Mouse (Mus musculus) hindbrain, embryonic 16.5 days (tissue): ENCODE data around the gene Hdgfl2. TPM values are rescaled to one million over a fixed set of nuclear protein-coding genes. Genes with fewer than 3 reads are reported as not detected.
A peak's percentile ranks its signal among the peaks of the same experiment; 100 is the strongest.

ENCODE experiments used
- ATAC-seq: fragments of 200-750 bp; cut with Nextera tagmentation; 2 replicates; pipeline ENCODE4 v1.8.0; 2017; ENCODE audit warnings: moderate TSS enrichment, moderate library complexity
- H3K27ac ChIP-seq: fragments of 300-500 bp; sonication (generic); 2 replicates; pipeline ENCODE4 v1.5.1; 2014; ENCODE audit warnings: low read depth, mild to moderate bottlenecking, control low read depth, low read length, moderate library complexity
- H3K27me3 ChIP-seq: fragments of 300-500 bp; sonication (generic); replicated peaks from 2 replicates; pipeline ENCODE4 v1.6.1; 2014; ENCODE audit warnings: low read length; ENCODE audit not compliant: control insufficient read depth, insufficient read depth
- H3K36me3 ChIP-seq: fragments of 300-500 bp; sonication (generic); 2 replicates; pipeline ENCODE4 v1.6.1; 2014; ENCODE audit warnings: mild to moderate bottlenecking, low read length, moderate library complexity, mixed read lengths; ENCODE audit not compliant: control insufficient read depth, insufficient read depth
- H3K4me1 ChIP-seq: fragments of 300-500 bp; sonication (generic); 2 replicates; pipeline ENCODE4 v1.6.1; 2014; ENCODE audit warnings: low read depth, low read length; ENCODE audit not compliant: control insufficient read depth, insufficient read depth
- H3K4me2 ChIP-seq: fragments of 300-500 bp; sonication (generic); 2 replicates; pipeline ENCODE4 v1.6.1; 2014; ENCODE audit warnings: mild to moderate bottlenecking, low read length, control low read depth, moderate library complexity
- H3K4me3 ChIP-seq: fragments of 300-500 bp; sonication (generic); 2 replicates; pipeline ENCODE4 v1.5.1; 2014; ENCODE audit warnings: mild to moderate bottlenecking, low read length, control low read depth, moderate library complexity
- H3K9ac ChIP-seq: fragments of 300-500 bp; sonication (generic); 2 replicates; pipeline ENCODE4 v1.6.1; 2014; ENCODE audit warnings: low read depth, mild to moderate bottlenecking, control low read depth, low read length, moderate library complexity
- H3K9me3 ChIP-seq: fragments of 300-500 bp; sonication (generic); 2 replicates; pipeline ENCODE4 v1.6.1; 2014; ENCODE audit warnings: mild to moderate bottlenecking, low read length, moderate library complexity; ENCODE audit not compliant: control insufficient read depth
- WGBS: fragments of 180-500 bp; shearing (Covaris S2); extraction: QIAGEN DNeasy Blood & Tissue Kit; methylation state at CpG from one replicate; pipeline ENCODE4 v1.1.7; 2014; 5-methylcytosine and 5-hydroxymethylcytosine counted together
- polyA plus RNA-seq: library from polyadenylated mRNA; unstranded; fragments of >200 nt; fragmentation: Nextera tagmentation; extraction: Ambion mirVana; gene quantifications from 2 replicates; pipeline ENCODE4 v1.2.1, GENCODE M21; 2015

Hdgfl2 gene
- polyA plus RNA-seq, 1 experiment from 2014 or later: 125 TPM

DNA sequence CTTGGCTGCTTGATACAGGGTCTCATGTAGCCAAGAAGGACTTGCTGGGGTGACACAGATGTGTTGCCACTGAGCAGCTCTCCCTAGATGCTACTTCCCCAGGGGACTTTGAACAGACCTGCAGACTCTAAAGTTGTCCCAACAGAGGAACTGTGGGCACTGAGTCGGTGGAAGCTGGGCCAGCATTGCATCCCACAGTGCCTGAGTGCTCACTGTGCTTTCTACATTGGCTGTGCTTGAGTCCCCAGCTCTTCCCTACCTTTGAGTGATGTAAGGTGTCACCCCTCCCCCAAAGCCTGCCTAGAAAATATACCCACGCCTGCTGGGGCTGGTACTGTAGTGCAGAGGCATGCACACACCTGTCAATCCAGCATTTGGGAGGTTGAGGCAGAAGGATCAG is 28.3 kb downstream of the Hdgfl2 start:
- peaks cover 4% of the 10 kb centered on the region for H3K36me3 ChIP-seq
- H3K4me1 ChIP-seq: no peaks in the 10 kb centered on the region; the same call in 1 of the 2 replicates
- no peak overlapping the region for H3K9ac ChIP-seq
- WGBS: 57% methylated on average over 2 of the region's 2 CpGs
- no peak overlapping the region for H3K27ac ChIP-seq
- no peak for ATAC-seq
- H3K4me3 ChIP-seq: no peak overlapping the region
- no peaks in the 10 kb centered on the region for H3K9me3 ChIP-seq
- H3K27me3 ChIP-seq: no peaks in the 10 kb centered on the region
- no peak overlapping the region for H3K4me2 ChIP-seq

DNA sequence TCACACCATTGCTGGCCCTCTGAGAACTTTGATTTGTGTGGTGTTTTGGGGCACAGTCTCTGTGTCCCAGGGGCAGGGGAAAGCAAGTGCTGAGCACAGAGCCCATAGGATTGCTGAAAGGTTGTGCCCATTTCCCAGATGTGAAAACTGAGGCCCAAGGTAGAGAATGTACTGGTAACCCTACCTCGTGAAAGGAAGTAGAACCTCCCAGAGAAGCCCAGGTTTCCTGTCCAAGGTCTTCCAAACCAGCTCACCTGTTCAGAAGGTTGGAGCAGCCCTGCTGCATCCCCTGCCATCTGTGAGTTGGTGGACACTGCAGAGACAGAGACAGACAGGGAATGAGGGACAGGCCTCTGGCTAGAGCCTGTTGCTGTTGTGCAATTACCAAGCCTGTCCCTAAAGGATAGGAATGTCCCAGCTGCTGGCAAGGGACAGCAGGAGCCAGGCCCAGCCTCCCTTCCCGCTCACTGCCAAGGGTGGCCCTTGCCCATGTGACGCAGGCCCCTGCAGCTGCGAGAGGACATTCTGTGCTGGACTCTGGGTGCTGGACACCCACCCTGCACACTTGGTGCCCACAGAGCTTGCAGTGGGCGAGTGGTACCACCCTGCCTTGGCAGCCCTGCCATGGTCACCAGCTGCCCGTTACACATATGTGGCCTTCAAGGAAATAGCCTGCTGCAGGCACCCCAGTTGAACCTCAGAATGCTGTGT is 29.1 kb downstream of the Hdgfl2 start:
- ATAC-seq: no peak
- no peak overlapping the region for H3K4me2 ChIP-seq
- H3K36me3 ChIP-seq: no peaks in the 10 kb centered on the region
- H3K27me3 ChIP-seq: no peaks in the 10 kb centered on the region
- no peak overlapping the region for H3K9ac ChIP-seq
- H3K4me3 ChIP-seq: no peak overlapping the region
- no peaks in the 10 kb centered on the region; the same call in 1 of the 2 replicates for H3K4me1 ChIP-seq
- H3K27ac ChIP-seq: no peak overlapping the region
- H3K9me3 ChIP-seq: no peaks in the 10 kb centered on the region
- WGBS: 79% methylated on average over 6 of the region's 6 CpGs

DNA sequence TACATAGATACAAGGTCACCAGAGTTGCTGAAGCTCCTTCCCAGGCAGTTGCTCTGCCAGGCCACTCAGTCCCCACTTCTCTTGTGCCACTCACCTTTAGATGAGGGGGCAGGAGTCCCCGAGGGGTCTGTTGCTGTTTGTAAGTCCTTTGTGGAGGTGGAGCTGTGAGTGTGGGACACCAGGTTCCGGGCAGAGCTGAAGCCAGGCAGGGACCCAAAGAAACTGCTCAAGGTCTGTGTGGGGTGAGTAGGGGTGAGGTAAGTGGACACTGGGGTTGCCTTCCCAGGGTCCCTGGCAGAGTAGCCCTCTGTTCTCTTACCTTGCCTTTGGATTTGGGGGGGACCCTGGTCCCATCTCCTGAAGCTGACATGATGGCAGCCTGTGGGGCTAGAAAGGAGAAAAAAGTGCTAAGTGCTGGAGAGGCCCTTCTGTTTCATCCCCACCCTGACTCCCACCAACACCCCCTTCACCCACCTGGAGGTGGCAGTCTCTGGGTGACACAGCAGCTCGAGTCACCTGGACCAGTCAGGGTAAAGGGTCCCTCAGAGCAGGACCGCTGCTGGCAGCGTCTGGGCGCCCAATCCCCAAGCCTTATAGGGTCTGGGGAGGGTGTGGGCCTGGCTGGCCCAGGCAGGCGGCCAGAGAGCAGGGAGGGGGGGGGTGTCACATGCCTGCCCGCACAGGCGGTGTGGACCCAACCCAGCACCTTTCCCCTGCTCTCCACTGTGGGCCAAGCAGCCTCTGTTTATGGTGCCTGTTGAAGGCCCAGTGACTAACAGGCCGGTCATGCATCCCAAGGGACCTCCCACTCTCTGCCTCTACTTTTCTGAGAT is 30.0 kb downstream of the Hdgfl2 start, which contains the start of gene Plin4:
TSS of gene Plin4 (minus strand) at position 585 of the 833 bp plus-strand sequence.
- no peaks in the 10 kb centered on the region for H3K36me3 ChIP-seq
- H3K4me1 ChIP-seq: no peaks in the 10 kb centered on the region; the same call in 1 of the 2 replicates
- ATAC-seq: no peak
- no peaks in the 10 kb centered on the region for H3K27me3 ChIP-seq
- no peak within 1 kb of the TSS for H3K4me3 ChIP-seq
- WGBS: 68% methylated on average over 10 of the region's 10 CpGs
- no peak within 1 kb of the TSS for H3K4me2 ChIP-seq
- no peak within 1 kb of the TSS for H3K27ac ChIP-seq
- no peaks in the 10 kb centered on the region for H3K9me3 ChIP-seq
- H3K9ac ChIP-seq: no peak within 1 kb of the TSS

DNA sequence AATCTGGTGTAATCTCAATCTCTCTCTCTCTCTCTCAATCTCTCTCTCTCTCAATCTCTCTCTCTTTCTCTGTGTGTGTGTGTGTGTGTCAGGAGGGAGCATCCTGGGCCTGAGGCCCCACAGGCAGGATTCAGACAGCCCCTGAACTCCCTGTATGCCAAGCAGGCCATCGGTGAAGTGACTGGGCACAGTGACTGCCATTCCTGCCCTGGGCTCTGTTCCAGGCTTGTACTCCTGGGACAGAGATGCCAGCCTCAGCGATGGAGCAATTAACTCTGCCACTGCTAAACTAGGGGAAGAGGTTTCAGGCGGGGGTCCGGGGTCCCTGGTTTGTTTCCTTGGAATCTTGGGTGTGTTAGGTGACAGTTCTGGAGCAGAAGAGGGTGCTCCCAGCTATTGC is 31.1 kb downstream of the Hdgfl2 start:
- Histone ChIP-seq H3K9ac (no peak overlapping the region), H3K9me3 (no peaks in the 10 kb centered on the region), H3K4me2 (no peak overlapping the region), H3K36me3 (no peaks in the 10 kb centered on the region), H3K27ac (no peak overlapping the region), H3K27me3 (no peaks in the 10 kb centered on the region), H3K4me3 (no peak overlapping the region), H3K4me1 (no peaks in the 10 kb centered on the region; the same call in 1 of the 2 replicates)
- WGBS: 37% methylated on average over 4 of the region's 4 CpGs
- ATAC-seq: no peak

DNA sequence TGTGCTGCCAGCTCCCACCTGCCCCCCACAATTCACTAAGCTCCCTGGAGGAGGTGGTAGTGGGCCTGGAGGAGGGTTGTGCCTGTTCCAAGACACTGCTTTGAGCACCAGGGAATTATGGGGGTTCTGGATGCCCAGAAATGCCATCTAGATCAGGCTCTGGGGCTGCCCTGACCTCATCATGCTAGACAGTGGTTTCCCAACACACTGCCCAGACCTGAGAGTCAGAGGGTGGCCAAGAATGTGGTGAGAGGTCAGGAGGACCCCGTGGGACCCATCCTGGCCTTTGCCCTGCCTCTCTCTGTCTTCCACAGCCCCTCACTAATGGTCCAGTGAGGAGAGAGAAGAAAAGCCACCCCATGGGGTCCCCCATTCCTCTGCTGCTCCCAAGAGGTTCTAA is 31.6 kb downstream of the Hdgfl2 start:
- no peak overlapping the region for H3K27ac ChIP-seq
- H3K9me3 ChIP-seq: no peaks in the 10 kb centered on the region
- no peak for ATAC-seq
- no peaks in the 10 kb centered on the region for H3K27me3 ChIP-seq
- H3K9ac ChIP-seq: no peak overlapping the region
- no peaks in the 10 kb centered on the region for H3K36me3 ChIP-seq
- H3K4me2 ChIP-seq: no peak overlapping the region
- H3K4me1 ChIP-seq: no peaks in the 10 kb centered on the region; the same call in 1 of the 2 replicates
- 50% methylated on average over 1 of the region's 1 CpGs for WGBS
- no peak overlapping the region for H3K4me3 ChIP-seq

DNA sequence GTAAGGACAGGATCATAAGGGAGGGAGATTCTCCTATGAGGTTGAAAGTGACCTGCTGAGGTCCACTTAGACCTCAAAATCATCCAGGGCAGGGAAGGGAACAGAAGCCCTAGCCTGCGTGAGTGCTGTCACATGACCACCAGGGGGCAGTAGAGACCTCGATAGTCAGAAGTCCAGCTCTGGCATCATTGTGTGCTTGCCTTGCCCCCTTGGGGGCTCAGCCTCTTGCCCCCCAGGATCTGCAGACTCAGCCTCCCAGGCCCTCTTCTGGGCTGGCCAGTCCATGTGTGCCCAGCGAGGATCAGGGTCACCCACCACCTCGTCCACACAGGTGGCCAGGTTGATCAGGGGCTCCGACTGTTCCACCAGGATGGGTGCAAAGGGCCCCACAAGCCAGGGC is 32.4 kb downstream of the Hdgfl2 start:
- whole genome bisulfite sequencing: 38% methylated on average over 4 of the region's 5 CpGs
- no peak overlapping the region for H3K9ac ChIP-seq
- no peaks in the 10 kb centered on the region for H3K27me3 ChIP-seq
- H3K4me1 ChIP-seq: no peaks in the 10 kb centered on the region; the same call in 1 of the 2 replicates
- H3K9me3 ChIP-seq: no peaks in the 10 kb centered on the region
- H3K27ac ChIP-seq: no peak overlapping the region
- no peaks in the 10 kb centered on the region for H3K36me3 ChIP-seq
- ATAC-seq: peak; percentile 27; the same call in 1 of the 2 replicates
- no peak overlapping the region for H3K4me3 ChIP-seq
- no peak overlapping the region for H3K4me2 ChIP-seq

DNA sequence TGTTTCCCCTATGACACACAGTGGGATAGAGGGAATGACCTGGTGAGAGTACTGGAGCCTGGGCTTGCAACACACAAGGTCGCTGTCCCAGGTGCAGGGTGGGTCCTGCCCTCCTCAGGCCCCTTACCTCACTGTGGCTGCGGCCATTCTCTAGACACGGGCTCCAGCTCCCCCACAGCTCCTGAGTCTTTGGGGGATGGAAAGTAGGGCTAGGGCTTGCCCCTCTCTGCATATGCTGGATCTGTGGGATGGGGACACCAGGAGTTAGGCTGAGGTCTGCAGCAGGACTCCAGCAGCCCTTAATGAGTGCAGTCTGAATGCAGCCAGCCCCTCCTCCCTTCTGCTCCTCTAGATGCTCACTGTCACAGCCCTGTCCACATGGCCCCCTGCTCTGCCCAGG is 33.3 kb downstream of the Hdgfl2 start:
- 81% methylated on average over 3 of the region's 3 CpGs for WGBS
- Histone ChIP-seq H3K4me3 (no peak overlapping the region), H3K9me3 (no peaks in the 10 kb centered on the region), H3K27me3 (no peaks in the 10 kb centered on the region), H3K4me1 (peaks cover 5% of the 10 kb centered on the region), H3K36me3 (no peaks in the 10 kb centered on the region), H3K9ac (no peak overlapping the region), H3K4me2 (no peak overlapping the region), H3K27ac (no peak overlapping the region)
- 0 out of 2 replicates have a peak, but pooled peaks have one; percentile 2 for ATAC-seq

DNA sequence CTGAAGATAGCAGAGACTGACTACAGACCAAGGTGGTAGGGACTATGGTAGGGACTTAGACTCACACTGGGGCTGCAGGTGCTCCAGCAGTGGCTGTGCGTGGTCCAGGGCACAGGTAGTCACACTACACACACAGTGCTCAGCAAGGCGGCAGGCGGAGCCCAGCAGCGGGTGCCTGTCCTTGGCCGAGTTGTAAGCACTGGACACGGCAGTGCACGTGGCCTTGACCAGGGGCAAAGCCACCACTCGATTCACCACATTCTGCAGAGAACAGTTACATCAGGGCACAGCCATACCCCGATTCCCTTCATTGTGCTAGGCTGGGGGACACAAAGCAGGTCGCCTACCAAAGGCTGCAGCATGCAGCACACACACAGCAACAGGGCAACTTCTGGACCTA is 36.8 kb downstream of the Hdgfl2 start:
- Histone ChIP-seq H3K27me3 (peaks cover 18% of the 10 kb centered on the region), H3K4me1 (peaks cover 8% of the 10 kb centered on the region), H3K4me3 (no peak overlapping the region), H3K27ac (no peak overlapping the region), H3K9ac (no peak overlapping the region), H3K9me3 (no peaks in the 10 kb centered on the region), H3K36me3 (no peaks in the 10 kb centered on the region), H3K4me2 (no peak overlapping the region)
- no peak for ATAC-seq
- 80% methylated on average over 10 of the region's 10 CpGs for WGBS

DNA sequence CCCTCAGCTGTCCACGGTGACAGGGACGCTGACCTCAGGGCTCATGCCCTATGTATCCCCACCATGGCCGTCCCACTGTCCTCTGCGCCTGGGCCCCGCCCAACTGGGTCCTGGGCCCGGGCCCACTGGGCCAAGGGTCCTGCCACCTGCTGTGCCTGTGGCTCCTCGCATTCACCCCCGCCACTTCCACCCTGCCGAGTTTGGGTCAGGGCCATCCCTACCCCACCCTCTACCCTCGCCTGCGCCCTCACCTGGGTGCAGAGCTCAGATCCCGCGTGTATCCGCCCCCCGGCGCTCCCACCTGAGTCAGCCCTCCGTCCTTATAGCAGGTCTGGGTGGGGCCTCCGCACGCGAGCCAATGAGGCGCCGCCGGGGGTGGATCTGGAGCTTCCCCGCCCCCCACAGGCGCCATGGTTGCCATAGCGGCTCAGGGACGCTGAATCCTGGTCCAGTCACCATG is 37.8 kb downstream of the Hdgfl2 start, which contains the start of gene Plin5:
TSS of gene Plin5 (minus strand) at position 346 of the 460 bp plus-strand sequence.
- peak within 1 kb of the TSS; percentile 50 for H3K4me2 ChIP-seq
- ATAC-seq: peak; percentile 67
- no peak within 1 kb of the TSS for H3K27ac ChIP-seq
- no peaks in the 10 kb centered on the region; the same call in 1 of the 2 replicates for H3K36me3 ChIP-seq
- peaks cover 8% of the 10 kb centered on the region for H3K4me1 ChIP-seq
- H3K9ac ChIP-seq: peak within 1 kb of the TSS; percentile 6; the same call in 1 of the 2 replicates
- 2% methylated on average over 25 of the region's 27 CpGs for WGBS
- H3K4me3 ChIP-seq: peak within 1 kb of the TSS; percentile 35
- peaks cover 29% of the 10 kb centered on the region for H3K27me3 ChIP-seq
- peaks cover 4% of the 10 kb centered on the region for H3K9me3 ChIP-seq
